Mouse (Mus musculus): ENCODE measurements around the gene Fam189a1. TPM values are rescaled to one million over a fixed set of nuclear protein-coding genes. Genes with fewer than 3 reads are reported as not detected.

Fam189a1 gene
- polyA plus RNA-seq (2015; fragmentation: Nextera tagmentation; extraction: Ambion mirVana) = 0.66 and 0.82 TPM in 2 replicates

DNA sequence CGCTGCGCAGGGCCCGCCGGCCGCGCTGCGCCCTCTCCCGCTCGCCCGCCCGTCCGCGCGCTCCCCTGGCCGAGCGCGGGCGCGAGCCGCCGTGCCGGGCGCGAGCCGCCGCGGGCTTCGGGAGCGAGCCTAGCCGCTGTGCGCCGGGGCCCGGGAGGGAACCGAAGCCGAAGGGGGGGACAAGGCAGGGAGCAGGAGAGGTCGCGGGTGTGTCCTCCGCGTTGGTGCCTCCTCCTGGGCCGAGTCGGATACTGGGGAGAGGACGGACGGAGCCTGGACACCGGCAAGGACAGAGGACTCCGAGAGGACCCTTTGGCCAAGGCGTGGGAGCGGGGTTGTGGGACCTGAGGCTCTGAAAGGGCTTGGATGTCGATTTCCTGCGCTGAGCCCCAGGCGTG, at the start of gene Fam189a1:
TSS of gene Fam189a1 (minus strand) at position 57 of the 398 bp plus-strand sequence.
- H3K9ac ChIP-seq (ENCODE audit: low read depth, low read length) = no peak within 1 kb of the TSS; the same call in 1 of the 2 replicates

GRCm38 (mm10) chr7:65206021-65206420, 49.7 kb upstream of the Fam189a1 start:
- Histone ChIP-seq H3K4me1 (replicated peaks; ENCODE audit: control insufficient read depth, insufficient read depth, low read length) (no peaks in the 10 kb centered on the region), H3K27me3 (replicated peaks; ENCODE audit: control insufficient read depth, insufficient read depth, low read length) (no peaks in the 10 kb centered on the region), H3K36me3 (ENCODE audit: control insufficient read depth, insufficient read depth) (no peaks in the 10 kb centered on the region), H3K4me3 (ENCODE audit: low read depth, low read length) (no peak overlapping the region), H3K9ac (ENCODE audit: low read depth, low read length) (no peak overlapping the region), H3K9me3 (ENCODE audit: control insufficient read depth) (no peaks in the 10 kb centered on the region), H3K4me2 (replicated peaks; ENCODE audit: low read depth) (no peak overlapping the region), H3K27ac (ENCODE audit: low read depth, low read length) (no peak overlapping the region)
- TF ChIP-seq CTCF (IDR thresholded peaks at IDR 0.05; ENCODE audit: low read depth) = no peak
- WGBS = 58% methylated on average over 6 of the region's 6 CpGs
- no peak for ATAC-seq

More for the DNA sequence above, at the start of gene Fam189a1:
- H3K27me3 ChIP-seq (replicated peaks; ENCODE audit: control insufficient read depth, insufficient read depth, low read length) = peaks cover 36% of the 10 kb centered on the region
- H3K4me1 ChIP-seq (replicated peaks; ENCODE audit: control insufficient read depth, insufficient read depth, low read length) = no peaks in the 10 kb centered on the region
- H3K27ac ChIP-seq (ENCODE audit: low read depth, low read length) = no peak within 1 kb of the TSS
- TF ChIP-seq CTCF (IDR thresholded peaks at IDR 0.05; ENCODE audit: low read depth) = 0 out of 2 replicates have a peak, but pooled peaks have one; percentile 2
- peak within 1 kb of the TSS; percentile 54 for H3K4me3 ChIP-seq (ENCODE audit: low read depth, low read length)
- peak; percentile 45 for ATAC-seq
- no peaks in the 10 kb centered on the region for H3K36me3 ChIP-seq (ENCODE audit: control insufficient read depth, insufficient read depth)
- H3K4me2 ChIP-seq (replicated peaks; ENCODE audit: low read depth) = peak within 1 kb of the TSS; percentile 87
- WGBS = 0% methylated on average over 40 of the region's 50 CpGs
- H3K9me3 ChIP-seq (ENCODE audit: control insufficient read depth) = no peaks in the 10 kb centered on the region

GRCm38 (mm10) chr7:65202719-65203118, 46.3 kb upstream of the Fam189a1 start:
- no peak overlapping the region for H3K9ac ChIP-seq (ENCODE audit: low read depth, low read length)
- H3K27ac ChIP-seq (ENCODE audit: low read depth, low read length) = no peak overlapping the region
- TF ChIP-seq CTCF (IDR thresholded peaks at IDR 0.05; ENCODE audit: low read depth) = no peak
- WGBS = 78% methylated on average over 10 of the region's 10 CpGs
- H3K9me3 ChIP-seq (ENCODE audit: control insufficient read depth) = no peaks in the 10 kb centered on the region
- no peak overlapping the region for H3K4me3 ChIP-seq (ENCODE audit: low read depth, low read length)
- no peaks in the 10 kb centered on the region for H3K36me3 ChIP-seq (ENCODE audit: control insufficient read depth, insufficient read depth)
- no peak for ATAC-seq
- no peaks in the 10 kb centered on the region for H3K4me1 ChIP-seq (replicated peaks; ENCODE audit: control insufficient read depth, insufficient read depth, low read length)
- no peak overlapping the region for H3K4me2 ChIP-seq (replicated peaks; ENCODE audit: low read depth)
- no peaks in the 10 kb centered on the region for H3K27me3 ChIP-seq (replicated peaks; ENCODE audit: control insufficient read depth, insufficient read depth, low read length)

DNA sequence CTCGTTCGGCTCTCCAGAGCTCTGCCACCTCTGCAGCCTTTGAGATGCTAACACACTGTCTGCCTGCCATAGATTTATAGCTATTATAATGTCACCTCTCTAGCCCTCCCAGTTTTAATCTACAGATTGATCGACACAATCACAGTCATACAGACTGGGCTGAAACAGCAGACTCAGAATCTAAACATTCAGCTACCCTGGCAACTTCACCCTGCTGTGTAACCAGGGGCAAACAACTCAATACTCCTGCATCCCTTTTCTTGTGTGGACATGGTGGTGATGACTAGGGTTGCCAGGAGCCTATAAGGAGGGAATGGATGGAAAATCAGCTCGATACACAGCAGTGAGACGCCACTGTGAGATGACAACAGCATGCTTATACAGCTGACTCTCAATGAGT, 24.3 kb upstream of the Fam189a1 start:
- Histone ChIP-seq H3K9ac (ENCODE audit: low read depth, low read length) (no peak overlapping the region), H3K4me1 (replicated peaks; ENCODE audit: control insufficient read depth, insufficient read depth, low read length) (no peaks in the 10 kb centered on the region), H3K4me2 (replicated peaks; ENCODE audit: low read depth) (no peak overlapping the region), H3K27me3 (replicated peaks; ENCODE audit: control insufficient read depth, insufficient read depth, low read length) (no peaks in the 10 kb centered on the region), H3K9me3 (ENCODE audit: control insufficient read depth) (no peaks in the 10 kb centered on the region), H3K27ac (ENCODE audit: low read depth, low read length) (no peak overlapping the region), H3K36me3 (ENCODE audit: control insufficient read depth, insufficient read depth) (no peaks in the 10 kb centered on the region), H3K4me3 (ENCODE audit: low read depth, low read length) (no peak overlapping the region)
- WGBS = 62% methylated on average over 5 of the region's 5 CpGs
- ATAC-seq = no peak
- no peak for TF ChIP-seq CTCF (IDR thresholded peaks at IDR 0.05; ENCODE audit: low read depth)

DNA sequence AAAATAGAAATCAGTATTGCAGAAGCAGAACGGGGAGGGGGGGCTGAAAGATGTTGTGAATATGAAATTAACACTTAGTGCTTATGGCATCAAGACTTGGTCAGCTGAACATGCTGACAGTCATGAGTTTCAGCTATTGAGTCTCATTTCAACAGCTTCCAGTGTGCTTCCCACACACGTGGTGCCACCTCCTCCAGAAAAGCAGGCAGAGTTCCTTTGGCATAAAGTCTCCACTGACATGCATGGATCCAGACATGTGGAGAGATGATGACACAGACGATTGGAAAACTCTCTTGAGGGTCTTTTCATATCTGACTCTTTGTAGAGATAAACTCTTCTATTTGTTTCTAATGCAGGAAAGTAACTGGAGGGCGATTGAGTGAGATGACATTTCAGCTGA, 14.4 kb upstream of the Fam189a1 start:
- ATAC-seq = no peak
- Histone ChIP-seq H3K4me3 (ENCODE audit: low read depth, low read length) (no peak overlapping the region), H3K4me1 (replicated peaks; ENCODE audit: control insufficient read depth, insufficient read depth, low read length) (no peaks in the 10 kb centered on the region), H3K9me3 (ENCODE audit: control insufficient read depth) (no peaks in the 10 kb centered on the region), H3K27ac (ENCODE audit: low read depth, low read length) (no peak overlapping the region), H3K9ac (ENCODE audit: low read depth, low read length) (no peak overlapping the region), H3K4me2 (replicated peaks; ENCODE audit: low read depth) (no peak overlapping the region), H3K27me3 (replicated peaks; ENCODE audit: control insufficient read depth, insufficient read depth, low read length) (no peaks in the 10 kb centered on the region), H3K36me3 (ENCODE audit: control insufficient read depth, insufficient read depth) (no peaks in the 10 kb centered on the region)
- no peak for TF ChIP-seq CTCF (IDR thresholded peaks at IDR 0.05; ENCODE audit: low read depth)
- 76% methylated on average over 4 of the region's 4 CpGs for WGBS

DNA sequence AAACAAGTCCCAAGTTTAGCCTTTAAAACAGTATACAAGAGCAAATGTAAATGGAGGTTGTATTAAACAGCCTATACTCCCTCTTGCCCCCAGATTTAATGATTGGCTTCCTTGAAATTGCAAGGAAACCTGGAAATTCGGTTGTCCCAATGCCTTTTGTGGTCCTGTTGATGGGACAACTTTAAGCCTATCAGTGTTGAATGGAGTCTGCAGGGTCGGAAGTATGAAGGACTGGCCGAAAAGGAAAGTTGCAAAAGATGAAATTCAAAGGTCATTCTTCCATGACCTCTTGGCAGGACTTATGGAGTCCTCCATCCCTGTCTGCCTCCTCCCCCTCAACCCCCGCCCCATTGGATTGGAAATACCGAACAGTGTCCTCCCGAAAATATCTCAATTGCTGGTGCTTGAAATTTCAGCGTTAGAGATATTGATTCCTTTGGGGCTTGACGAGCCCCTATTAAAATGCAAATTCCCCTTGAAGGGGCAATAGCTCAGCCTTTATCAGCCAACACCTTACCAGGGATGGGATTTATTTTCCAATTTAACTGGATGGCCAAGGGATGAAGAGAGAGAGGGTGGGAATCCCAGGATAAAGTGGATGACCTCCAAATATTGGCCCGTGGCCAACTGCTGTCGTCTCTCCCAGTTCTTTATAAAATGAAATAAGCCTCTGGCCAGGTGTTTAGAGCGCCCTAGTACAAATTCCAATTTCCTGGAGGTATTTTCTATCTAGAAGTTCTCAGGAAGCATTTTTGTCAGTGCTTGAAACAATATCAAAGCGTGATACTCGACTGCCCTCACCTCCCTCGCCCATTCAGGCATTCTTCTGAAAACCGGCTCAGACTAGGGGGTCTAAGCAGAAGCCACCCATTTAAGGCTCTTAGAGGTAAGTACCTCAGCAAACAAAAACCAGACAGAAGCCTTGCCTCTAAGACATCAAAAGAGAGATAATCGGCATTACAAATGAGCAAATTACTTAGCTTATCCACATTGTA, 958 bp upstream of the Fam189a1 start:
- no peaks in the 10 kb centered on the region for H3K4me1 ChIP-seq (replicated peaks; ENCODE audit: control insufficient read depth, insufficient read depth, low read length)
- H3K4me3 ChIP-seq (ENCODE audit: low read depth, low read length) = peak overlapping the region; percentile 54; the same call in 1 of the 2 replicates
- no peaks in the 10 kb centered on the region for H3K9me3 ChIP-seq (ENCODE audit: control insufficient read depth)
- peak overlapping the region; percentile 87 for H3K4me2 ChIP-seq (replicated peaks; ENCODE audit: low read depth)
- peaks cover 36% of the 10 kb centered on the region for H3K27me3 ChIP-seq (replicated peaks; ENCODE audit: control insufficient read depth, insufficient read depth, low read length)
- WGBS = 13% methylated on average over 16 of the region's 16 CpGs
- no peak for ATAC-seq
- no peak overlapping the region for H3K9ac ChIP-seq (ENCODE audit: low read depth, low read length)
- H3K36me3 ChIP-seq (ENCODE audit: control insufficient read depth, insufficient read depth) = no peaks in the 10 kb centered on the region
- no peak overlapping the region for H3K27ac ChIP-seq (ENCODE audit: low read depth, low read length)
- no peak for TF ChIP-seq CTCF (IDR thresholded peaks at IDR 0.05; ENCODE audit: low read depth)
